Mouse (Mus musculus) lung, adult 2 months (tissue): Measurements from ENCODE around the gene Aebp1. TPM values are rescaled to one million over a fixed set of nuclear protein-coding genes. Genes with fewer than 3 reads are reported as not detected.

Source experiments
- DNase-seq: peaks from one replicate; pipeline ENCODE4 v3.0.0; 2022
- H3K4me1 ChIP-seq: fragments of 200-500 bp; 2 replicates; pipeline ENCODE4 v1.6.1; 2011; ENCODE audit warnings: low read length; ENCODE audit not compliant: control insufficient read depth, insufficient read depth
- H3K4me3 ChIP-seq: fragments of 200-500 bp; replicated peaks from 2 replicates; pipeline ENCODE3; 2011; ENCODE audit warnings: low read depth, mild to moderate bottlenecking, control low read depth, low read length; ENCODE audit errors: extremely low read depth
- CTCF ChIP-seq: fragments of 200-500 bp; IDR thresholded peaks from 2 replicates; pipeline ENCODE4 v1.5.1; 2011; ENCODE audit warnings: mild to moderate bottlenecking, low read length, control low read depth; ENCODE audit not compliant: insufficient read depth
- POLR2A ChIP-seq: fragments of 200-500 bp; IDR thresholded peaks from 2 replicates; pipeline ENCODE4 v1.6.1; 2011; ENCODE audit warnings: low read depth, mild to moderate bottlenecking, control low read depth, low read length, borderline replicate concordance; ENCODE audit errors: extremely low read depth
- WGBS: fragments of 180-500 bp; shearing (Covaris S2); methylation state at CpG from one replicate; pipeline ENCODE4 v1.1.7; 2018; 5-methylcytosine and 5-hydroxymethylcytosine counted together
- polyA plus RNA-seq: library from polyadenylated mRNA; depleted of rRNA; stranded (reverse); fragments of >200 nt; gene quantifications from 2 replicates; pipeline ENCODE4 v1.2.3, GENCODE M21; 2012; rRNA removed

Aebp1 gene
- polyA plus RNA-seq = 79.4 and 84.8 TPM in 2 replicates

DNA sequence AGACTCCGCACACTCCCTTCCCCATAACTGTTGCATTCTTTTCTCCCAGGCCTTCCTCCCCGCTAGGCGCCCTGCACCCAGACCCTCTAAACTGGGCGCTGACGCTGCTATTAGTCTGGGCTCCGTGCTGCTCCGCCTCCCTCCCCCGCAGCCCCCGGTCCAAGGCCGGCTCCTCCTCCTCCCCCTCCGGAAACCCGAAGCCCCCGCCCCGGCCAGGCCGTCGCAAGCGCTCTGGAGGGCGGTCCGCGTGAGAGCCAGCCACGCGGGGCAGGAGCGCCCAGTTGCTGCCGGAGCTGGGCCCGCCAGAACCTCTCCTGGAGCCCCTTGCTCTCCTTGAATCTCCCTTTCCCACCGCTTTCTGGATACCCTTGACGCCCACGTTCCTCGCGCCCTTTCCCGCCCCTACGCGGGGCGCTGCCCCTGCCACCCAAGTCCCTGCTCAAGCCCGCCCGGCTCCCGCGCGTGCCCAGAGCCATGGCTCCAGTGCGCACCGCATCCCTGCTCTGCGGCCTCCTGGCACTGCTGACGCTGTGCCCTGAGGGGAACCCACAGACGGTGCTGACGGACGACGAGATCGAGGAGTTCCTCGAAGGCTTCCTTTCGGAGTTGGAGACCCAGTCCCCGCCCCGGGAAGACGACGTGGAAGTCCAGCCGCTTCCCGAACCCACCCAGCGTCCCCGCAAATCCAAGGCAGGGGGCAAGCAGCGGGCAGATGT, at the start of gene Aebp1:
Aebp1 (plus strand) TSS at position 270 of the 716 bp plus-strand sequence.
- 2% methylated on average over 58 of the region's 59 CpGs for WGBS
- DNase-seq = peak; percentile 22
- TF ChIP-seq POLR2A = no peak
- TF ChIP-seq CTCF = no peak
- Histone ChIP-seq H3K4me1 (peaks cover 4% of the 10 kb centered on the region), H3K4me3 (peak within 1 kb of the TSS; percentile 40)

DNA sequence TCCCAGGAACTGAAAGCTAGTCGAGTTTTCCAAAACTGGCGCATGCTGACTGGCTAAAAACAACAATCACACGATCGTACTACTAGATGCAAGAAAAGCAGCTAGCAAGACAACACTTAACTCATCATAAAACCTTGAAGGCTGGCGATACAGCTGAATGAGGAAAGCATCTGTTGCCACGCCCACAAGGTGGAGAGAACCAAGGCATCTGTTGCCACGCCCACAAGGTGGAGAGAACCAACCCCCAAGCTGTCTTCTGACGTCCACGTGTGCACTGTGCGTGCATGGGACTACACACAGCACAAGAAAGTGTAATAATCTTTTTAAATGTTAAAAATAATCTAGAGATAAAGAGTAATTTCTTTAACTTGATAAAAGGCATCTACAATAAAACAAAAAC, 48.4 kb upstream of the Aebp1 start:
- TF ChIP-seq CTCF (no peak), POLR2A (no peak)
- no peak overlapping the region for H3K4me3 ChIP-seq
- no peak for DNase-seq
- no peaks in the 10 kb centered on the region for H3K4me1 ChIP-seq
- 64% methylated on average over 10 of the region's 10 CpGs for WGBS

DNA sequence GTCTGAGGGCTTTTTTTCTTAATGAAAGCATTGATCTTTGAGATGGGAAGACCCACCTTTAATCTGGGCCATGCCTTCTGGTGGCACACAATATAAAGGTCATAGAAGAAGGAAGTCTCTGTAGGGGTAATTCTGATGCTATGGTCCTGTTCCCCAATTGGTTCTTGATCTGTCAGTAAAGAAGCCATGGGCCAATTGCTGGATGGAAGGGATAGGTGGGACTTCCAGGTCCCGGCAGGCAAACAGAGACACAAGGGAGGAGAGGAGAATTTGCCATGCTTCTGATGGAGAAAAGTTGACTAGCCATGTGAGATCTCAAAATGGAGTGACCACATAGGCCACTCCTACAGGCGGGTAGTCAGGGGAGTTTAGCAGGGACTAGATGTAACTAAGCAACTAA, 42.5 kb upstream of the Aebp1 start:
- no peak overlapping the region for H3K4me3 ChIP-seq
- 60% methylated on average over 2 of the region's 2 CpGs for WGBS
- no peak for DNase-seq
- no peaks in the 10 kb centered on the region for H3K4me1 ChIP-seq
- TF ChIP-seq CTCF (no peak), POLR2A (no peak)

DNA sequence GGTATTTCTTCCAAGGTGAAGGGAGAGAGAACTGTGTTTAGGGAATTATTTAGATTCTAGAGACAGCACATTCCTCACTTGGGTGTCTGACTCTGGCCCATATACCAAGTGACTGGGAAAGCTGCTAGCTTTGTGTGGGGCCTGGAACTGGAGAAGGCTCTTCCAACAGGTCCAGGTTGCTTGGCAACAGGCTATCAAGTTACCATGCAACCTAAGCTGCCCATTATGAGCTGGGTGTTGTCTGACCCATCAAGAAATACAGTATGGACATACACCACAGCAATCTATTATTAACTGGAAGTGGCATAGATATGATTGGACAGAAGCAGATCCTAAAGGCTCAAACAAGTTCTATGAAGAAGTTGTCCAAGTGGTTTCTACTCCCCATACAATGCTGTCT, 36.3 kb upstream of the Aebp1 start:
- TF ChIP-seq POLR2A = no peak
- TF ChIP-seq CTCF = no peak
- Histone ChIP-seq H3K4me3 (no peak overlapping the region), H3K4me1 (no peaks in the 10 kb centered on the region)
- no peak for DNase-seq

DNA sequence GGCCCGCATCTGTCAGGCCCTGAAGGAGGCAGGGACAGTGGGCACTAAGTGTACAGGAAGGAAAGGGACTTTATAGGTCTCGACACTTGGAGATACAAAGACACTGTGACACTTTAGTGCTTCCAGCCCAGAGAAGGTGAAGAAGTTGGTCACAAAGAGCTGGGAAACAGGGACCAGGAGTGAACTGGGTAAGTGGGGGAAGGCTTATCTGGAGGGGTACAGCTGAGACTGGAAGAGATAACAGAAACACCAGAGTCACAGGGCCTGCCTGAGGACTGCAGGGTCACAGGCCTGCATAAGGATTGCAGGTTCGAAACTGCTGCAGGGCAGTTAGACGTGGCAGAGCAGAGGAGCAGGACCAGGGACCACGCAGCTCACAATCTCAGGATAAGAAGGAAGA, 33.8 kb upstream of the Aebp1 start:
- Histone ChIP-seq H3K4me3 (no peak overlapping the region), H3K4me1 (no peaks in the 10 kb centered on the region)
- no peak for DNase-seq
- no peak for TF ChIP-seq POLR2A
- no peak for TF ChIP-seq CTCF
- 86% methylated on average over 5 of the region's 5 CpGs for WGBS

DNA sequence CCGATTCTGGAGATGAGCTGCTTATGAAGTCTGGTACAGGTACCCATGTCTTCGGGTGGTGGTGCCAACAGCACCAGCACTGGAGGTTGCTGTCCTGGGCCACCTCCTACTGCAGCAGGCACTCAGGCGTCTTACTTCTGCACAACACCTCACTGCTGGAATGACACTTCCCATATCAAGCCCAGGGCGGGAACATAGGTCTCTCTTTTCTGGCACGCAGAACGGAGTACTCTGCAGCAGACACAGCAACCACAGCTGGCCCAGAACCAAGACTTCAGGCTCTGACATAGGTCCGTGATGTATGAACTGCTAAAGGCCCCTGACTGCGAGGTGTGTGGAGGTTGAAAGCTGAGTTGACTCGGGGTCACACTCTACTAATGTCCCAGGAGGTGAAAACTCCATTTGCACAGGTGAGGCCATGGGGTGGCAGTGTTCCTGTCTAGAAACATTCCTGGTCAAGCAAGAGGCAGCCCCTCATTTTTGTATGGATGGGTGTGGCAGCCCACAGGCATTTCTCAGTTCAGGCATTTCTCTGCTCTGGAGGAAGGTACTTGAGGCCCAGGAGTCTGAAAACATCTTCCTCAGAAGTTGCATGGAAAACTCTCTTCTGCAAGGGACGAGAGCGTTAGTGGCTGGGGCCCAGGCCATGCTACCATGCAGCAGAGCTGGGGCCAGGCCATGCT, 33.1 kb upstream of the Aebp1 start:
- 78% methylated on average over 11 of the region's 11 CpGs for WGBS
- Histone ChIP-seq H3K4me1 (no peaks in the 10 kb centered on the region), H3K4me3 (no peak overlapping the region)
- DNase-seq = no peak
- TF ChIP-seq POLR2A (no peak), CTCF (no peak)

DNA sequence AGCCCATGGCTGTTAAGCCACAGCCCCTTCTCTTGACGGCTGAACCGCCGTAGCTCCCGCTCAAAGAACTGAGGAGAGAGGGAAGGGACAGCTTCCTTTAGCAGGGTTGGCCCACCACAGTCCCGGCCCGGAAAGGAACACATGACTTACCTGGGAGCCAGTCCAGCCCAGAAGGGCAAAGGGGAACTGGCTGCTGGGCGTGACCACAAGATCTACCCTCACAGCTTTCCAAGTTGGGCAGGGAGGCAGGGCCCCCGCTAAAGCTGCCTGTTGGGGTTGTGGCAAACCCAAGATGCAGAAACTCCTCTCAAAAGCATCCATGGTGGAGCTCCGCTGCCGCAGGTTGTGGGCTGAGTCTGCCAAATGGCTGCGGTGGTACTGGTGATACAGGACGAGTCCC, 32.4 kb upstream of the Aebp1 start:
- no peak overlapping the region for H3K4me3 ChIP-seq
- TF ChIP-seq POLR2A (no peak), CTCF (no peak)
- no peaks in the 10 kb centered on the region for H3K4me1 ChIP-seq
- DNase-seq = no peak
- WGBS = 74% methylated on average over 12 of the region's 12 CpGs

DNA sequence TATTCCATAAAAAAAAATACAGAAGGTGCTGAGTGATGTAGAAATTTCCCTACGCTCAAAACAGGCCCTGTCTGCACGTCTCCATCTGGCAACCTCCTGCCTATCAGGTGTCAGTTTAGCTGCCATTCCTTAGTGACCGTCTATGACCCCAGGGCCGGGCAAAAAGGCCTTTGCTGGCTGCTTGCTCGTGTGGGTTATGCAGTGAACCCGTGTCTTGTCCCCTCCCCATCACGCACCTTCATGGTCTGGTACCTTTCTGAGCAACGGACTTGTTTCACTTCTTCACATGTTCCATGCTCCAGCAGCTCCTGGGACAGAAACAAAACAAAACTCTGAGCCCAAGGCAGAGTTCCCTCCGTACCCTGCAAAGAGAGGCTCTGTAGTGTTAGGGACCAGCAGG, 27.2 kb upstream of the Aebp1 start:
- Histone ChIP-seq H3K4me3 (no peak overlapping the region), H3K4me1 (no peaks in the 10 kb centered on the region)
- TF ChIP-seq POLR2A (no peak), CTCF (no peak)
- 83% methylated on average over 9 of the region's 9 CpGs for WGBS
- DNase-seq = no peak

DNA sequence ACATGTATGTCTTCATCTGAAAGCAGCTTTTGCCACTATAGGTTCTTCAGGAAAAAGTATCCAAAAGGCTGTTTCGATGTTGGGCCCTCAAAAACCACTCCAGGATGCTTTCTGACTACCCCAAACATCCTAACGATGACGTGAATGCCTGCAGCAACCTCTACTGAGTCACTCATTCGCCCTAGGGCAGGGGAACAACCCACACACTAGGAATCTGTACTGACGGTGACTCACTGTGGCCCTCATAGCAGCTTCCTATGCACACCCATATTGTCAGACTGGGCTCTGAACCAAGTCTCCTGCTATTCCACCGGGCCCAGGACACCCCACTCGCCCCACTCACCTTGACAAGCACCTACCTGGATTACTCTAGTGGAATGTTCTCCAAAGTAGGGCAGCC, 26.7 kb upstream of the Aebp1 start:
- DNase-seq = no peak
- no peaks in the 10 kb centered on the region for H3K4me1 ChIP-seq
- WGBS = 70% methylated on average over 7 of the region's 7 CpGs
- no peak for TF ChIP-seq POLR2A
- no peak for TF ChIP-seq CTCF
- no peak overlapping the region for H3K4me3 ChIP-seq

DNA sequence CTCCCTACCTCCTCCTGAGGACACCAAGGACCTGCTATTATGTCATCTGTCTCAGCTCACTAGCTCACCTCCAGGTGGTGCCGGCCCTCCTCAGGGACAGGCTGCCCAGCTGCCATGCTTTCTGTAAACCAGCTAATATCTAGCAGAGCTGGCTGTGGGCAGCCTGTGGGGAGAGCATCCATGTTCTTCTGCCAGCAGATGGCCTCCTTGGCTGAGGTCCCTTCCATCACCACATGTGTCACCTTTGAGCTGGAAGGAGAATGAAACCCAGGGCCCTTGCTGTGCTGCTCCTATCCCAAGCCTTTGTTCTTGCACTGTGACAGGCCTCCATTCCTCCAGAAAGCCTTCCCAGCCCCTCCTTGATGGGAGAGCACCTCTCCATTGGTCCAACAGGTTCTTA, 25.6 kb upstream of the Aebp1 start:
- H3K4me1 ChIP-seq = no peaks in the 10 kb centered on the region
- H3K4me3 ChIP-seq = no peak overlapping the region
- DNase-seq = no peak
- no peak for TF ChIP-seq POLR2A
- 57% methylated on average over 1 of the region's 1 CpGs for whole genome bisulfite sequencing
